Mouse (Mus musculus): Measurements from ENCODE around the gene Abhd12.

Gene Abhd12

GRCm38 (mm10) chr2:150808381-150808780, 96.2 kb downstream of the Abhd12 start:
- no peak for DNase-seq (ENCODE audit: low spot score in 2 of 2)

DNA sequence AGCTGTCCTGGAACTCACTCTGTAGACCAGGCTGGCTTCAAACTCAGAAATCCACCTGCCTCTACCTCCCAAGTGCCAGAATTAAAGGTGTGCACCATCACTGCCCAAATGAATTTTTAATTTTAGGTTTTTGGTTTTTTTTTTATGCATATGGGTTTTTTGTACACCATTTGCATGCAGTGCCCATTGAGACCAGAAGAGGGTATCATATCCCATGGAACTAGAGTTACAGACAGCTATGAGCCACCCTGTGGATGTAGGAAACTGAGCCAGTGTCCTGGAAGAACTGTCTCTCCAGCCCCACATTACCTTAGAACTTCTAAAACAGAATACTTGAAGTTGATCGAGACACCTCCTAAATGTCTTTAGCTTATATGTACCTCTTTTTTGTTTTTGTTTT, 101.5 kb downstream of the Abhd12 start:
- DNase-seq (ENCODE audit: low spot score in 2 of 2), result no peak

DNA sequence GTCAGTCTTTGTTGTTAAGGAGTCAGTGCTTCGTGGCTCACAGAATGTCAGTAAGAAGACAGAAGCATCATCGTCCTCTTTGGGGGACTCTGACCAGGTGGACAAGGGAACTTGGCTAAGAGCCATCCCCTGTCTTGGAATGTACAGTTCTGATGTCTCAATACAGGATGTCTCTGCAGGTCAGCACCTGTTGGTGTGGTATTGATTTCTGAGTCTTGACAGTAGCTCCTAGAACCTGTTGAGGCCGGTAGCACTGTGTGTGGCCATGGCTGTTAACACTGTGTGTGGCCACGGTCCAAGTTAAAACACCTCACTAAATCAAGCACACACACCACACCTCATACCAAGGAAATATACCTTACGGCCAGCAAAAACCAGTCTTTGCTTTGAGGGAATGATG, 103.9 kb downstream of the Abhd12 start:
- DNase-seq (ENCODE audit: low spot score in 2 of 2), result no peak

- DNase-seq (ENCODE audit: low spot score in 2 of 2), result no peak
These were observed 106.5 kb downstream of the Abhd12 start for GRCm38 (mm10) chr2:150798084-150798483.

- DNase-seq (ENCODE audit: low spot score in 2 of 2), result no peak
These were observed 111.2 kb downstream of the Abhd12 start for GRCm38 (mm10) chr2:150793320-150793719.

GRCm38 (mm10) chr2:150788768-150789550, 115.6 kb downstream of the Abhd12 start:
- DNase-seq (ENCODE audit: low spot score in 2 of 2), result peak in 1 of 2 experiments; percentile 19

DNA sequence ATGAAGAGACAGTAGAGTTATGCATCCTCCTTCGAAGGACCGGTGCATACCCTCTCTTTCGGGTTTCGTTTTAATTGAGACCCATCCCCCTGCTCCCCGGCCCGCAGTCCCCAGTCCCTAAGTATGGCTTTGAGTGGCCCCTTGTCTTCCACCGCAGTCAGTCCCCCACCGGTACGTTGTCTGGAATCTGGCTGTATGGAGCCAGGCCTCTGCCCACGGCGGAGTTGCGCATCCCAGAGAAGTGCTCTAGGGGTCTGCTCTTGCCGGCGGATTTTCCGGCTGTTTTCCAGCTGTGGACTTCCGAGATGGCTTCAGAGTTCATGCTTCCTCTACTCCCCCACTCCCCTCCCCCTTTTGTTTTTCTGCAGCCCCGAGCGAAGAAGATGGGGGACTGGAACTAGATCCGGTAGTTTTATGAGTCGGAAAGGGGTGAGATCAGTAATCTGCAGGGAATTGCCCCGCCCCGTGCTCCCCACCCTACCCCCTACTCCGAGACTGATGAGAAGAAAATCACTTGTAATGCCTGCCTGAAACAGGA, 117.2 kb downstream of the Abhd12 start:
- DNase-seq (ENCODE audit: low spot score in 2 of 2), result no peak

DNA sequence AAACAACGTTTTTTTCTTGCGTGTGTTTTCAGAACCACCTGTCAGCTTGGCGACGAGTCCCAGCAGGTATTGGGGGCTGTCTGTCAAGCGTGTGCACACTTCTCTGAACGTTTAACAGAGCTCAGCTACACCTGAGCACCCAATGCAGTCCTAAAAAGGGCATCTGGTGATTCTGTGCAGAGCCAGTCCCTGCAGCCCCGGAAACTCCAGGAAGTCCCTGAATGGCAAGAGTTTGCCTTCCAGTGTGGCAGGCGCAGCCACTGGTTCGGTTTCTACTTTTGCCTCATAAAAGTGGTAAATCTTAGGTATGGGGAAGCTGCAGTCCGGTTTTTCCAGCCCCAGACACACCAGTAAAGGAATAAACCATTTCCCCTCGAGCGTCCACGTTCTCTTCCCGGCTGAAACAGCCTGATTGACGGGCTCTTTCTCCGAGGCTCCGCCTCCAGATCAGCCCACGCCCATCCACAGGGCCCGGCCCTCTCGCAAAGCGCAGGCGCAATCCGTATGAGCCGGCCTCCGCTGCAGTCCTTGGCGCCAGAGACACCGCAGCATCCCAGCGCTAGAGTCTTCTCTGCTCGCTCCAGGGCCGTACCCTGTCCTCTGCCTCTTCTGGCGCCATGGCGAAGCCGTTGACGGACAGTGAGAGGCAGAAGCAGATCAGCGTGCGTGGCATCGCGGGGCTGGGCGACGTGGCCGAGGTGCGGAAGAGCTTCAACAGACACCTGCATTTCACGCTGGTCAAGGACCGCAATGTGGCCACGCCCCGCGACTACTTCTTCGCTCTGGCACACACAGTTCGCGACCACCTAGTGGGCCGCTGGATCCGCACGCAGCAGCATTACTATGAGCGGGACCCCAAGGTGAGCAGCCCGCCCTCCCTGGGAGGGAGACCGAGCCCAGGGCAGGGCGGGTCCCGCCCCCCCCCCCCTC, 118.0 kb downstream of the Abhd12 start, which contains the start of gene Pygb:
Gene Pygb, plus strand, starts transcription at position 485 of the 930 bp plus-strand sequence.
- DNase-seq (ENCODE audit: low spot score in 2 of 2), result peak; percentile 81 to 85

GRCm38 (mm10) chr2:150782801-150783200, 121.7 kb downstream of the Abhd12 start:
- DNase-seq (ENCODE audit: low spot score in 2 of 2), result no peak
